Mouse (Mus musculus): ENCODE data around the gene Frmd8. TPM values are rescaled to one million over a fixed set of nuclear protein-coding genes. Genes with fewer than 3 reads are reported as not detected.

Frmd8 gene
- 32.5 and 37.4 TPM in 2 replicates for polyA plus RNA-seq (2015; fragmentation: Nextera tagmentation; extraction: Ambion mirVana)

DNA sequence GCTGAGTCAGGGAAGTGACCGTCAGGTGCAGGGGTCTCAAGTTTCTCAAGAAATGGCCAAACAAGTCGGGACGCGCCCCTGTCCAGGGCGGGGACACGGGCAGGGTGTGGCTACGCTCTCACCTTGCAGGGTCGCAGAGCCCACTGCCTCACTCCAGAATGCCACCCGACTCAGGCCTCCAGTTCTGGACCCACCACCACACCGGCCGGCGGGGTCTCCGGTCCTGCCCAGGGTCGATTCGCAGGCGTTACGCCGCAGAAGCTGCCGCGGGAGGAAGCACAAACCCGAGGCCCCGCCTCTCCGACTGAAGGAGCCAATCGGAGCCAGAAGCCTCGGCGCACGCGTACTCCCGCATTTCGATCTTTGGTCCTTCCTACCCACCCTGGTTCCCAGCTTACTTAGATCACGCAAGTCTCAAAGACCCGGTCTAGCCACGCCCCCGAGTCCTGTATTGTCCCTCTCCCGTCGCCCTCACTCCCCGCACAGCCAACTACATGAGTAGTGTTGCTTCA lies at the start of gene Frmd8:
Frmd8 (minus strand) TSS at position 306 of the 512 bp plus-strand sequence.
- Histone ChIP-seq H3K4me3 (replicated peaks) (peak within 1 kb of the TSS; percentile 82), H3K9me3 (replicated peaks) (no peaks in the 10 kb centered on the region), H3K9ac (peak within 1 kb of the TSS; percentile 68), H3K27me3 (no peaks in the 10 kb centered on the region), H3K4me1 (peaks cover 59% of the 10 kb centered on the region), H3K4me2 (replicated peaks) (peak within 1 kb of the TSS; percentile 83), H3K27ac (replicated peaks) (peak within 1 kb of the TSS; percentile 51), H3K36me3 (peaks cover 11% of the 10 kb centered on the region)
- WGBS: under 1% methylated on average over 37 of the region's 37 CpGs
- peak; percentile 81 for ATAC-seq (ENCODE audit: insufficient number of reproducible peaks, low FRiP score, low TSS enrichment, low read depth)

DNA sequence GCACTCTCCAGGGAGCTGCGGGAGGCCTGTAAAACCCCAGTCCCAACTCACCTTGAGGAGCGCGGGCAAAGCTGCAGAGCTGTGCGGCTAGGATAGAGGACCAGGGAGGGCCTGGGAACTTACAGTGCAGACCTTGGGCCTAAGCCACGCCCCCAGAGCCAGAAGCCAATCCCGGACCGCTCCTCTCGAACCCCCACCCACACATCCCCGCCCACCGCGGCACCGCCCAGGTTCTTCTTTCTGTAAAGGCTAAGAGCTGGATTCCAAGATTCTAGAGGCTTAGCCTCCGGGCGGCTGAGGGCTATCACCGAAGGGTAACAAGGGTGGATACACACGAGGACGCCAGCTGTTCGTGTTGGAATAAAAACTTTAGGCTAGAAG lies 49.6 kb upstream of the Frmd8 start, which contains the start of gene Cdc42ep2:
Cdc42ep2 (minus strand) TSS at position 104 of the 381 bp plus-strand sequence.
- peak within 1 kb of the TSS; percentile 87 for H3K27ac ChIP-seq (replicated peaks)
- 0% methylated on average over 18 of the region's 18 CpGs for WGBS

DNA sequence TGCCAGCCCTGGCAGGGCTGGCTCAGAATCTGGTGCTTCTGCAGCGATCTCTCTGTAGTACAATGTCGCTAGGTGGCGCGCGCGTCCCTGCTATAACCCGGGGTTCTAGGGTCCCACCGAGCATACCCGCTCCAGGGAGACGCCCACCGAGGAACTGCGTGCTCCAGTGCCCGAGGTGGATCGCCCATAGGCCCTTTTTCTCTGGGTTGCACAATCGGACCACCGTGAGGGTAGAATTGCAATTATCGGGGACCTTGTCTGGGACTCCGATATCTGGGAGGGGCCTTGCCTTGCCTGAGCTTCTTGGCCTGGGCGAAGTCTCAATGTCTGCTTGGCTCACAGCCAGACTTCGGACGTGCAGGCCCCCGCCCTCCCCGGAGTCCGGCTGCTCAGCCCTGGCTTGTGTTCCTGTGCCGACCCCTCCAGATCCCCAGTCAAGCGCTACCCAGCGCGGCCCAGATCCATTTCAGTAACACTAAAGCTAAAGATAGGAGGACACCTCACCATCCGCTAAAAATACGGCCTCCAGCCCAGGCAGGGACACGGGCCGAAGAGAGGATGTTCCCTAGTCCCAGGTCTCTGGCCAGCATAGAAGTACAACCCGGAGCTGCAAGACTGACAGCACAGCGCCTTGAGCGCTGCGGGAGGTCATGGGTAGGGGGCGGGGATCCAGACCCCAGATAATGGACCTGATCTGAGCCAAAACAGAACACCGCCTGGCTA lies 49.1 kb upstream of the Frmd8 start:
- Histone ChIP-seq H3K4me2 (replicated peaks) (peak overlapping the region; percentile 99), H3K36me3 (no peaks in the 10 kb centered on the region), H3K9me3 (replicated peaks) (no peaks in the 10 kb centered on the region), H3K27ac (replicated peaks) (peak overlapping the region; percentile 87), H3K9ac (peak overlapping the region; percentile 54), H3K4me3 (replicated peaks) (peak overlapping the region; percentile 67), H3K27me3 (no peaks in the 10 kb centered on the region), H3K4me1 (peaks cover 38% of the 10 kb centered on the region)
- ATAC-seq (ENCODE audit: insufficient number of reproducible peaks, low FRiP score, low TSS enrichment, low read depth): peak; percentile 69
- under 1% methylated on average over 38 of the region's 38 CpGs for WGBS

More for the DNA sequence above, 49.6 kb upstream of the Frmd8 start, which contains the start of gene Cdc42ep2:
- Histone ChIP-seq H3K9ac (peak within 1 kb of the TSS; percentile 54), H3K4me1 (peaks cover 40% of the 10 kb centered on the region), H3K27me3 (no peaks in the 10 kb centered on the region), H3K4me3 (replicated peaks) (peak within 1 kb of the TSS; percentile 67), H3K36me3 (no peaks in the 10 kb centered on the region), H3K4me2 (replicated peaks) (peak within 1 kb of the TSS; percentile 99), H3K9me3 (replicated peaks) (no peaks in the 10 kb centered on the region)
- peak; percentile 95 for ATAC-seq (ENCODE audit: insufficient number of reproducible peaks, low FRiP score, low TSS enrichment, low read depth)

DNA sequence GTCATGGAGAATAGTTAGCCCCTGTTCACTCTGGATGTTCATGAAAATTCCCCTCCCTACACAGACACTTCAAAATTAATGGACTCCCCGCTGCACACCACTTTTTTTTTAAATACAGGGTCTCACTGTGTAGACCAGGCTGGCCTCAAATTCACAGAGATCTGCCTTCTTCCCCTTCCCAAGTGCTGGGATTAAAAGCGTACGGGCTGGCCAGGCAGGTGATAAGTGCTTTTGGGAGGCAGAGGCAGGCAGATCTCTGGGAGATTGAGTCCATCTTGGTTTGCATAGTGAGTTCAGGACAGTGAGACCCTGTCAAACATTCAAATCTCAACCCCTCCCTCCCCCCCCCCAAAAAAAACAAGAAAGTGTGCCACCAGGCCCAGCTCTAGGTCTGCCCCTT lies 47.9 kb upstream of the Frmd8 start:
- peaks cover 27% of the 10 kb centered on the region for H3K4me1 ChIP-seq
- H3K27ac ChIP-seq (replicated peaks): no peak overlapping the region
- H3K4me2 ChIP-seq (replicated peaks): 0 out of 2 replicates have a peak overlapping the region, but pooled peaks have one; percentile 27
- H3K9ac ChIP-seq: no peak overlapping the region
- no peaks in the 10 kb centered on the region for H3K27me3 ChIP-seq
- WGBS: 93% methylated on average over 3 of the region's 3 CpGs
- H3K4me3 ChIP-seq (replicated peaks): no peak overlapping the region
- peaks cover 5% of the 10 kb centered on the region for H3K36me3 ChIP-seq
- H3K9me3 ChIP-seq (replicated peaks): no peaks in the 10 kb centered on the region
- no peak for ATAC-seq (ENCODE audit: insufficient number of reproducible peaks, low FRiP score, low TSS enrichment, low read depth)

DNA sequence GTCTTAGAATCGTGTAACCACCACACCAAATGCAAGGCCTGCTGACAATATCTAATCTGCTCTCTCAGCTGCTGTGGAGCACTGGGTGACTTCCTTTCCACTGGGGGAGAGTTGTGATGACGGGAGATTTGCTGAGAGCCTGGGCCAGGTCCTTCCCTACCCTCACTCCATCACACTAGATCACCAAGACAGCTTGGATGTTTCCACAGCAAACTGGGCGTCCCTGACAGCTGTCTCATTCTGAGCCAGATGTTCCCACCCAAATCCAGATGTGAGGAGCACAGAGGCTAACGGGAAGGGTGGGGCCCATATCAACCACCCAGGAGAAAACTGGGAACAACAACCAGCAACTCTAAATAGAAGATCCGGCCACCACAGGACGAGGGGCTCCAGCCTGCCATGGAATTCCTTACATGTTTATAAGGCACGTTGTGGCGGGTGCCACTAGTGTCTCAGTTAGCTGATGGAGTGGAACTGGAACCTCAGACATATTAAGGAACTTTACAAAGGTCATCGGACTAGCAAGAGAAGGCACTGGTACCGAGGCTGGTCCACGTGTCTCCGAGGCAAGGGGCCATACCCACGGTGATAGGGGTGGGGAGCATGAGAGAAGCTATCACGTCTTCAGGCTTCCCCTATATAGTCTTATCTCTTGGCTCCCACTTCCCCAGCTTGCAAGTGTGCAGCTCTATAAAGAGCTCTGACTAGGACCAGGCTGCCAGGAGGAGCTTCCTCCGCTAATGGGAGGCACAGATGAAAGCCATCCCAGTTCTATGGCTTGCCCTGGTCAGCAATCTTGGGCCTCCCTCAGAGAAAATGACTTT lies 47.3 kb upstream of the Frmd8 start:
- Histone ChIP-seq H3K27me3 (no peaks in the 10 kb centered on the region), H3K4me2 (replicated peaks) (peak overlapping the region; percentile 27), H3K36me3 (peaks cover 11% of the 10 kb centered on the region), H3K4me3 (replicated peaks) (no peak overlapping the region), H3K4me1 (peaks cover 27% of the 10 kb centered on the region), H3K9ac (peak overlapping the region; percentile 23; the same call in 1 of the 2 replicates), H3K9me3 (replicated peaks) (no peaks in the 10 kb centered on the region), H3K27ac (replicated peaks) (no peak overlapping the region)
- WGBS: 54% methylated on average over 15 of the region's 15 CpGs
- no peak for ATAC-seq (ENCODE audit: insufficient number of reproducible peaks, low FRiP score, low TSS enrichment, low read depth)

DNA sequence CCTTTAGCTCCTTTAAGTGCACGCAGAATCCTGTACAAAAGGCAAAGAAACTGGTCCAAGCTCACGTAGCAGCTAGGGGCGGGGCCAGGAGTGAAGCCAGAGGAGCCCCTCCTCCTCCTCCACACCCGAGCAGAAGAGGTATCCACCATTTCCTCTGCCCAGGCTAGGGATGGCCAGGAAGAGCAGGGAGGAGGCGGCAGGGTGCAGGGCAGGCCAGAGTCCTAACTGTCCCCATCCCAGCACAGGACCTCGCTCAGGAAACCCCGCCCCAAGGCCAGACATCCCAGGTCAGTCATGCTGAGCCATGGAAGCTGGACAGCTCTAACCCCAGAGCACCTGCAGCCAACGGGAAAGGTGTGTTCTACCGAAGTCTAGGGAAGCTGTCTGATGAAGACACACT lies 46.6 kb upstream of the Frmd8 start:
- 0 out of 2 replicates have a peak overlapping the region, but pooled peaks have one; percentile 23 for H3K9ac ChIP-seq
- WGBS: 19% methylated on average over 9 of the region's 9 CpGs
- ATAC-seq (ENCODE audit: insufficient number of reproducible peaks, low FRiP score, low TSS enrichment, low read depth): no peak
- peaks cover 27% of the 10 kb centered on the region for H3K4me1 ChIP-seq
- H3K27me3 ChIP-seq: no peaks in the 10 kb centered on the region
- H3K4me2 ChIP-seq (replicated peaks): peak overlapping the region; percentile 27
- H3K9me3 ChIP-seq (replicated peaks): no peaks in the 10 kb centered on the region
- no peak overlapping the region for H3K27ac ChIP-seq (replicated peaks)
- peaks cover 17% of the 10 kb centered on the region for H3K36me3 ChIP-seq
- H3K4me3 ChIP-seq (replicated peaks): 0 out of 2 replicates have a peak overlapping the region, but pooled peaks have one; percentile 6

DNA sequence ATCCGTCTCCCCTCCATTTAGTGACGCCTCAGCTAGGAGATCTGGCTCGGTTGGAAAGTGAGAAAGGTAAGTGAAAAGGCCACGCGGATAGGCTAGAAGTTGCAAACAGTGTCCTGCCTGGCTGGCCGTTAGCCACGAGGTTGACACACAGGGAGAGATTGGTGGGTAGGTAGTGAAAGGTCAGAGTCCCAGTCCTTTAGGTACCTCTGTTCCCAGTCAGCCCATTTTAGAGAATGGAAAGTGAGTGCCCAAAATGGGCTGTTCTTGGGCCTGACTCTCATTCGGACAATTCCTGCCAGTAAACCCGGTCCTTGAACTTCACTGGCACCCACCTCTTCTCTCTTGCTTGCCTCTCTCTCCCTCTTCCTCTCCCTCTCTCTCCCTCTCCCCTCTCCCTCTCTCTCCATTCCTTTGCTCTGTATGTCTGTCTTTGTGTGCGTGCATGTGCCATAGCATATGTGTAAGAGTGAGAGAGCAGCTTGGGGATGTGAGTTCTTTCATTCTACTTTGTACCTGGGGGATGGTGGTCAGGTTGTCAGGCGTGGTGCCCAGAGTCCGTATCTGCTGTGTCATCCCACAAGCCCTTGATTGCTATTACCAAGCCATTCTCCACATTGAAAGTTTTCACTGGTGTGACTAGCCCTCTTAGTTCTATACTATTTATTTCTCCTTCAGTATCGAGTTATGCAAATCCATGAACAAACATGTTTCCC lies 38.1 kb upstream of the Frmd8 start, which contains the start of gene Dpf2:
Dpf2 (minus strand) TSS at position 4 of the 713 bp plus-strand sequence.
- Histone ChIP-seq H3K27ac (replicated peaks) (peak within 1 kb of the TSS; percentile 88), H3K9ac (peak within 1 kb of the TSS; percentile 86), H3K4me1 (peaks cover 30% of the 10 kb centered on the region), H3K4me2 (replicated peaks) (peak within 1 kb of the TSS; percentile 75), H3K36me3 (peaks cover 18% of the 10 kb centered on the region), H3K4me3 (replicated peaks) (peak within 1 kb of the TSS; percentile 63), H3K27me3 (no peaks in the 10 kb centered on the region), H3K9me3 (replicated peaks) (no peaks in the 10 kb centered on the region)
- WGBS: 20% methylated on average over 13 of the region's 13 CpGs
- peak; percentile 11; the same call in 1 of the 2 replicates for ATAC-seq (ENCODE audit: insufficient number of reproducible peaks, low FRiP score, low TSS enrichment, low read depth)

DNA sequence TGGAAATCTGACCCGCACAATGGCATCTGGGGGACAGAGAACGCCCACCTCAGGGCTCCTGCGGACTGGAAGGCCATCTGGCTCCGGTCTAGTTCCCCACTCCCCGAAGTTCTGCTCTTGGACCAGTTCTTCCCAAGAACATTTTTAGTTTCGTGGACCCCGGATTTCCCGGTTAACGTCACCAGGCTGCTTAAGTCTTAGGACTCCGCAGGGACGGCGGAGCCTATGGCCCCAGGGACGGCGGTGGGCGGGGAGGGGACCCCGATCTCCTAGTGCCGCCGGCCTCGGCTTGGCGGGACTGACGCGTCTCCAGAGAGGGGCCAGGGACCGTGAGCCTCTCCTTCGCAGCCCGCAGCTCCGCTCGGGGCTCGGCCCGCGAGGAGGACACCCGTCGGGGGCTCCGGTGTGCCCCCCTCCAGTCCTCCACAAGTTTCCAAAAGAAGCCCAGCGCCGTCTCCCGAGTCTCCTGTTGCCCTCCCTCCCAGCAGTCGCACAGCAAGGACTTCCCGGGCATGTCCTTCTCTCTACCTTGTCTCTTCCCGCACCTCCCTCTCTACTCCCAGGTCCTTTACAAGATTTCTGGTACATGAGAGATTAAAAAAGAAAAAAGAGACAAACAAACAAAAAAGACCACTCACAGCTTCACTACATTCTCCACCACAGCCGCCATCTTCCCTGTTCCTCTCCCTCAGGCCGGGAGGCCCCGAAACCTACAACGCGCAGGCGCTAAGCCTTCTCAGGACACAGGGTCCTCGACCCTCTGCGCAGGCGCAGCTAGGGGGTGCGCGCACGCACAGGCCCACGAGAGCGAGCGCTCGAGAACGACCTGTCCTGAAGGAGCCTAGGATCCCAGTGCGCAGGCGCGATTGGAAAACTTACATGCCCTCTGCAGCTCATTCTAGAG lies 37.3 kb upstream of the Frmd8 start:
- Histone ChIP-seq H3K27me3 (no peaks in the 10 kb centered on the region), H3K27ac (replicated peaks) (peak overlapping the region; percentile 88), H3K4me1 (peaks cover 30% of the 10 kb centered on the region), H3K9ac (peak overlapping the region; percentile 86), H3K9me3 (replicated peaks) (no peaks in the 10 kb centered on the region), H3K36me3 (peaks cover 10% of the 10 kb centered on the region), H3K4me2 (replicated peaks) (peak overlapping the region; percentile 75), H3K4me3 (replicated peaks) (peak overlapping the region; percentile 63)
- ATAC-seq (ENCODE audit: insufficient number of reproducible peaks, low FRiP score, low TSS enrichment, low read depth): peak; percentile 95
- under 1% methylated on average over 59 of the region's 59 CpGs for WGBS

DNA sequence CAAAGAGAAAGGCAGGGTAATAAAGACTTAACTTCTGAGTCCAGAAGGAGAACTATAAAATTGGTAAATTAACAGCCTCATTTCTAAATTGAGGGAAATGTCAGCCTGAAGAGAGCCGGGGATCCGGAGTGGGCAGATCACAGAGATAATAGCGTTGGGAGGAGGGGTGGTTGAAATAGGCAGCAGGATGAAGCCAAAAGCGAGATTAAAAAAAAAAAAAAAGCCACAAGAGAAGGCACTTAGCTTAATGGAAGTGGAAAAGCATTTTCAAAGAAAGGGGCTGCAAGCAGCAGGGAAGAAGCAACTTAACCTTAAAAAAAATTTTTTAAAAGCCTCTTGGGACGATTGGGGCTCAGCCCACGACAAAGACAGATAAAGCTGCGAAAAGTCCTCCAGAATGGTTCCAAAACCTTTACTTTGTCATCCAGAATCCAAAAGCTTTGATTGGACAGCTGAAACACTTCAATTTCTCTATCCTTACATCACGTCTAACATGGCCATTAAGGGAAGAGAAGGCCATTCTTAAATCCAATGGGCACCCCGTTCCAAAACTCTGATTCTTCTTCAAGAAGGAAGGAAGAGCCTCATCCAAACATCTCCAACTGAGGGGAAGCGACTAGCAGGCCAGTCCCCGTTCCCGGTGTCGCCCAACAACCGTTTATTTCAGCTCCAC lies 36.5 kb upstream of the Frmd8 start:
- Histone ChIP-seq H3K27me3 (no peaks in the 10 kb centered on the region), H3K27ac (replicated peaks) (peak overlapping the region; percentile 88), H3K36me3 (peaks cover 10% of the 10 kb centered on the region), H3K4me2 (replicated peaks) (peak overlapping the region; percentile 75), H3K9me3 (replicated peaks) (no peaks in the 10 kb centered on the region), H3K4me3 (replicated peaks) (peak overlapping the region; percentile 63), H3K4me1 (peaks cover 30% of the 10 kb centered on the region), H3K9ac (peak overlapping the region; percentile 86)
- ATAC-seq (ENCODE audit: insufficient number of reproducible peaks, low FRiP score, low TSS enrichment, low read depth): no peak
- WGBS: 3% methylated on average over 14 of the region's 14 CpGs
